Mouse (Mus musculus): ENCODE measurements at regions not wholly inside any gene's neighbourhood (a gene's known extent, or its start where the extent isn't known, plus 50 kb on each side); places are given as distances from the start of the nearest gene placed in this dataset.

- 81% methylated on average over 1 of the region's 1 CpGs for WGBS
- Histone ChIP-seq H3K36me3 (ENCODE audit: control insufficient read depth, insufficient read depth, low read length) (no peaks in the 10 kb centered on the region), H3K9me3 (ENCODE audit: control insufficient read depth, low read depth, low read length) (no peaks in the 10 kb centered on the region), H3K27ac (ENCODE audit: low read length) (no peak overlapping the region), H3K9ac (replicated peaks; ENCODE audit: low read depth, low read length) (no peak overlapping the region), H3K27me3 (ENCODE audit: control insufficient read depth, insufficient read depth, low read length) (no peaks in the 10 kb centered on the region), H3K4me1 (ENCODE audit: control insufficient read depth, insufficient read depth, low read length) (no peaks in the 10 kb centered on the region), H3K4me2 (replicated peaks; ENCODE audit: low read depth, low read length) (no peak overlapping the region), H3K4me3 (ENCODE audit: low read depth, low read length) (no peak overlapping the region)
- ATAC-seq (ENCODE audit: insufficient number of reproducible peaks, insufficient read depth, low FRiP score, low read depth), result no peak
Measured at GRCm38 (mm10) chr15:7691251-7691650, 119.4 kb upstream of the Gdnf start.

GRCm38 (mm10) chr15:7692096-7692495 is 118.5 kb upstream of the Gdnf start:
- no peaks in the 10 kb centered on the region for H3K4me1 ChIP-seq (ENCODE audit: control insufficient read depth, insufficient read depth, low read length)
- H3K36me3 ChIP-seq (ENCODE audit: control insufficient read depth, insufficient read depth, low read length), result no peaks in the 10 kb centered on the region
- H3K4me3 ChIP-seq (ENCODE audit: low read depth, low read length), result no peak overlapping the region
- 53% methylated on average over 3 of the region's 3 CpGs for WGBS
- H3K27ac ChIP-seq (ENCODE audit: low read length), result no peak overlapping the region
- no peak for ATAC-seq (ENCODE audit: insufficient number of reproducible peaks, insufficient read depth, low FRiP score, low read depth)
- no peaks in the 10 kb centered on the region for H3K9me3 ChIP-seq (ENCODE audit: control insufficient read depth, low read depth, low read length)
- H3K27me3 ChIP-seq (ENCODE audit: control insufficient read depth, insufficient read depth, low read length), result no peaks in the 10 kb centered on the region
- no peak overlapping the region for H3K9ac ChIP-seq (replicated peaks; ENCODE audit: low read depth, low read length)
- no peak overlapping the region for H3K4me2 ChIP-seq (replicated peaks; ENCODE audit: low read depth, low read length)

- no peak overlapping the region for H3K9ac ChIP-seq (replicated peaks; ENCODE audit: low read depth, low read length)
- ATAC-seq (ENCODE audit: insufficient number of reproducible peaks, insufficient read depth, low FRiP score, low read depth), result no peak
- no peak overlapping the region for H3K4me3 ChIP-seq (ENCODE audit: low read depth, low read length)
- 86% methylated on average over 5 of the region's 5 CpGs for WGBS
- H3K9me3 ChIP-seq (ENCODE audit: control insufficient read depth, low read depth, low read length), result no peaks in the 10 kb centered on the region
- no peak overlapping the region for H3K4me2 ChIP-seq (replicated peaks; ENCODE audit: low read depth, low read length)
- H3K36me3 ChIP-seq (ENCODE audit: control insufficient read depth, insufficient read depth, low read length), result no peaks in the 10 kb centered on the region
- H3K27me3 ChIP-seq (ENCODE audit: control insufficient read depth, insufficient read depth, low read length), result no peaks in the 10 kb centered on the region
- H3K27ac ChIP-seq (ENCODE audit: low read length), result no peak overlapping the region
- no peaks in the 10 kb centered on the region for H3K4me1 ChIP-seq (ENCODE audit: control insufficient read depth, insufficient read depth, low read length)
Measured at GRCm38 (mm10) chr15:7694037-7694436, 116.6 kb upstream of the Gdnf start.

- no peaks in the 10 kb centered on the region for H3K9me3 ChIP-seq (ENCODE audit: control insufficient read depth, low read depth, low read length)
- H3K4me2 ChIP-seq (replicated peaks; ENCODE audit: low read depth, low read length), result no peak overlapping the region
- ATAC-seq (ENCODE audit: insufficient number of reproducible peaks, insufficient read depth, low FRiP score, low read depth), result no peak
- 76% methylated on average over 3 of the region's 3 CpGs for WGBS
- no peak overlapping the region for H3K9ac ChIP-seq (replicated peaks; ENCODE audit: low read depth, low read length)
- no peaks in the 10 kb centered on the region for H3K36me3 ChIP-seq (ENCODE audit: control insufficient read depth, insufficient read depth, low read length)
- no peaks in the 10 kb centered on the region for H3K4me1 ChIP-seq (ENCODE audit: control insufficient read depth, insufficient read depth, low read length)
- no peak overlapping the region for H3K27ac ChIP-seq (ENCODE audit: low read length)
- H3K27me3 ChIP-seq (ENCODE audit: control insufficient read depth, insufficient read depth, low read length), result no peaks in the 10 kb centered on the region
- no peak overlapping the region for H3K4me3 ChIP-seq (ENCODE audit: low read depth, low read length)
Measured at GRCm38 (mm10) chr15:7697724-7698123, 112.9 kb upstream of the Gdnf start.

- H3K36me3 ChIP-seq (ENCODE audit: control insufficient read depth, insufficient read depth, low read length), result no peaks in the 10 kb centered on the region
- no peak for ATAC-seq (ENCODE audit: insufficient number of reproducible peaks, insufficient read depth, low FRiP score, low read depth)
- no peaks in the 10 kb centered on the region for H3K9me3 ChIP-seq (ENCODE audit: control insufficient read depth, low read depth, low read length)
- H3K27me3 ChIP-seq (ENCODE audit: control insufficient read depth, insufficient read depth, low read length), result no peaks in the 10 kb centered on the region
- no peak overlapping the region for H3K9ac ChIP-seq (replicated peaks; ENCODE audit: low read depth, low read length)
- no peak overlapping the region for H3K4me3 ChIP-seq (ENCODE audit: low read depth, low read length)
- WGBS, result 94% methylated on average over 5 of the region's 5 CpGs
- no peak overlapping the region for H3K27ac ChIP-seq (ENCODE audit: low read length)
- no peaks in the 10 kb centered on the region for H3K4me1 ChIP-seq (ENCODE audit: control insufficient read depth, insufficient read depth, low read length)
- H3K4me2 ChIP-seq (replicated peaks; ENCODE audit: low read depth, low read length), result no peak overlapping the region
Measured at GRCm38 (mm10) chr15:7708836-7709235, 101.8 kb upstream of the Gdnf start.

- WGBS, result 45% methylated on average over 1 of the region's 1 CpGs
- H3K27me3 ChIP-seq (ENCODE audit: control insufficient read depth, insufficient read depth, low read length), result no peaks in the 10 kb centered on the region
- H3K4me2 ChIP-seq (replicated peaks; ENCODE audit: low read depth, low read length), result no peak overlapping the region
- no peaks in the 10 kb centered on the region for H3K4me1 ChIP-seq (ENCODE audit: control insufficient read depth, insufficient read depth, low read length)
- ATAC-seq (ENCODE audit: insufficient number of reproducible peaks, insufficient read depth, low FRiP score, low read depth), result no peak
- H3K27ac ChIP-seq (ENCODE audit: low read length), result no peak overlapping the region
- no peak overlapping the region for H3K4me3 ChIP-seq (ENCODE audit: low read depth, low read length)
- H3K36me3 ChIP-seq (ENCODE audit: control insufficient read depth, insufficient read depth, low read length), result no peaks in the 10 kb centered on the region
- no peaks in the 10 kb centered on the region for H3K9me3 ChIP-seq (ENCODE audit: control insufficient read depth, low read depth, low read length)
- H3K9ac ChIP-seq (replicated peaks; ENCODE audit: low read depth, low read length), result no peak overlapping the region
Measured at GRCm38 (mm10) chr15:7714641-7715040, 96.0 kb upstream of the Gdnf start.

- H3K36me3 ChIP-seq (ENCODE audit: control insufficient read depth, insufficient read depth, low read length), result no peaks in the 10 kb centered on the region
- H3K4me2 ChIP-seq (replicated peaks; ENCODE audit: low read depth, low read length), result no peak overlapping the region
- H3K27me3 ChIP-seq (ENCODE audit: control insufficient read depth, insufficient read depth, low read length), result no peaks in the 10 kb centered on the region
- no peak overlapping the region for H3K27ac ChIP-seq (ENCODE audit: low read length)
- no peak overlapping the region for H3K4me3 ChIP-seq (ENCODE audit: low read depth, low read length)
- H3K9me3 ChIP-seq (ENCODE audit: control insufficient read depth, low read depth, low read length), result no peaks in the 10 kb centered on the region
- H3K4me1 ChIP-seq (ENCODE audit: control insufficient read depth, insufficient read depth, low read length), result no peaks in the 10 kb centered on the region
- ATAC-seq (ENCODE audit: insufficient number of reproducible peaks, insufficient read depth, low FRiP score, low read depth), result no peak
- 83% methylated on average over 1 of the region's 1 CpGs for WGBS
- H3K9ac ChIP-seq (replicated peaks; ENCODE audit: low read depth, low read length), result no peak overlapping the region
Measured at GRCm38 (mm10) chr15:7716188-7716587, 94.5 kb upstream of the Gdnf start.

- H3K9ac ChIP-seq (replicated peaks; ENCODE audit: low read depth, low read length), result no peak overlapping the region
- no peaks in the 10 kb centered on the region for H3K4me1 ChIP-seq (ENCODE audit: control insufficient read depth, insufficient read depth, low read length)
- H3K36me3 ChIP-seq (ENCODE audit: control insufficient read depth, insufficient read depth, low read length), result no peaks in the 10 kb centered on the region
- 27% methylated on average over 5 of the region's 5 CpGs for WGBS
- no peak for ATAC-seq (ENCODE audit: insufficient number of reproducible peaks, insufficient read depth, low FRiP score, low read depth)
- H3K9me3 ChIP-seq (ENCODE audit: control insufficient read depth, low read depth, low read length), result no peaks in the 10 kb centered on the region
- H3K27ac ChIP-seq (ENCODE audit: low read length), result no peak overlapping the region
- H3K27me3 ChIP-seq (ENCODE audit: control insufficient read depth, insufficient read depth, low read length), result no peaks in the 10 kb centered on the region
- H3K4me3 ChIP-seq (ENCODE audit: low read depth, low read length), result no peak overlapping the region
- no peak overlapping the region for H3K4me2 ChIP-seq (replicated peaks; ENCODE audit: low read depth, low read length)
Measured at GRCm38 (mm10) chr15:7723202-7723721, 87.4 kb upstream of the Gdnf start.

- WGBS, result 80% methylated on average over 2 of the region's 2 CpGs
- H3K36me3 ChIP-seq (ENCODE audit: control insufficient read depth, insufficient read depth, low read length), result no peaks in the 10 kb centered on the region
- no peak for ATAC-seq (ENCODE audit: insufficient number of reproducible peaks, insufficient read depth, low FRiP score, low read depth)
Measured at GRCm38 (mm10) chr15:7723770-7724169, 86.9 kb upstream of the Gdnf start.

More at GRCm38 (mm10) chr15:7723770-7724169, 86.9 kb upstream of the Gdnf start:
- no peaks in the 10 kb centered on the region for H3K4me1 ChIP-seq (ENCODE audit: control insufficient read depth, insufficient read depth, low read length)
- H3K4me2 ChIP-seq (replicated peaks; ENCODE audit: low read depth, low read length), result no peak overlapping the region
- no peaks in the 10 kb centered on the region for H3K27me3 ChIP-seq (ENCODE audit: control insufficient read depth, insufficient read depth, low read length)
- no peak overlapping the region for H3K4me3 ChIP-seq (ENCODE audit: low read depth, low read length)
- H3K9me3 ChIP-seq (ENCODE audit: control insufficient read depth, low read depth, low read length), result no peaks in the 10 kb centered on the region
- no peak overlapping the region for H3K9ac ChIP-seq (replicated peaks; ENCODE audit: low read depth, low read length)
- H3K27ac ChIP-seq (ENCODE audit: low read length), result no peak overlapping the region
